Mouse (Mus musculus) heart, embryonic 12.5 days (tissue): Measurements from ENCODE around the gene Lipt2. TPM values are rescaled to one million over a fixed set of nuclear protein-coding genes. Genes with fewer than 3 reads are reported as not detected.

ENCODE experiments used
- ATAC-seq: fragments of 200-750 bp; cut with Nextera tagmentation; 2 replicates; pipeline ENCODE4 v1.8.0; 2017; ENCODE audit warnings: moderate TSS enrichment, moderate library complexity; ENCODE audit not compliant: insufficient number of reproducible peaks, low FRiP score
- H3K27ac ChIP-seq: fragments of 300-500 bp; sonication (generic); 2 replicates; pipeline ENCODE4 v1.5.1; 2016; ENCODE audit warnings: mild to moderate bottlenecking, moderate library complexity; ENCODE audit not compliant: poor library complexity, severe bottlenecking
- H3K27me3 ChIP-seq: fragments of 300-500 bp; sonication (generic); replicated peaks from 2 replicates; pipeline ENCODE4 v1.6.1; 2016; ENCODE audit warnings: mild to moderate bottlenecking, moderate library complexity
- H3K36me3 ChIP-seq: fragments of 300-500 bp; sonication (generic); 2 replicates; pipeline ENCODE4 v1.6.1; 2016; ENCODE audit warnings: mild to moderate bottlenecking, moderate library complexity
- H3K4me1 ChIP-seq: fragments of 300-500 bp; sonication (generic); replicated peaks from 2 replicates; pipeline ENCODE4 v1.6.1; 2016; ENCODE audit warnings: mild to moderate bottlenecking
- H3K4me2 ChIP-seq: fragments of 300-500 bp; sonication (generic); 2 replicates; pipeline ENCODE4 v1.6.1; 2016; ENCODE audit warnings: mild to moderate bottlenecking, moderate library complexity
- H3K4me3 ChIP-seq: fragments of 300-500 bp; sonication (generic); 2 replicates; pipeline ENCODE4 v1.5.1; 2016; ENCODE audit warnings: mild to moderate bottlenecking
- H3K9ac ChIP-seq: fragments of 300-500 bp; sonication (generic); 2 replicates; pipeline ENCODE4 v1.6.1; 2016; ENCODE audit warnings: mild to moderate bottlenecking, moderate library complexity
- H3K9me3 ChIP-seq: fragments of 300-500 bp; sonication (generic); replicated peaks from 2 replicates; pipeline ENCODE4 v1.6.1; 2016; ENCODE audit warnings: mild to moderate bottlenecking, moderate library complexity
- WGBS: fragments of 180-500 bp; shearing (Covaris S2); methylation state at CpG from one replicate; pipeline ENCODE4 v1.1.7; 2016; 5-methylcytosine and 5-hydroxymethylcytosine counted together
- polyA plus RNA-seq: library from polyadenylated mRNA; unstranded; fragments of >200 nt; fragmentation: Nextera tagmentation; extraction: Ambion mirVana; gene quantifications from 2 replicates; pipeline ENCODE4 v1.2.1, GENCODE M21; 2016

Gene Lipt2
- 12.1 and 12.9 TPM in 2 replicates for polyA plus RNA-seq

DNA sequence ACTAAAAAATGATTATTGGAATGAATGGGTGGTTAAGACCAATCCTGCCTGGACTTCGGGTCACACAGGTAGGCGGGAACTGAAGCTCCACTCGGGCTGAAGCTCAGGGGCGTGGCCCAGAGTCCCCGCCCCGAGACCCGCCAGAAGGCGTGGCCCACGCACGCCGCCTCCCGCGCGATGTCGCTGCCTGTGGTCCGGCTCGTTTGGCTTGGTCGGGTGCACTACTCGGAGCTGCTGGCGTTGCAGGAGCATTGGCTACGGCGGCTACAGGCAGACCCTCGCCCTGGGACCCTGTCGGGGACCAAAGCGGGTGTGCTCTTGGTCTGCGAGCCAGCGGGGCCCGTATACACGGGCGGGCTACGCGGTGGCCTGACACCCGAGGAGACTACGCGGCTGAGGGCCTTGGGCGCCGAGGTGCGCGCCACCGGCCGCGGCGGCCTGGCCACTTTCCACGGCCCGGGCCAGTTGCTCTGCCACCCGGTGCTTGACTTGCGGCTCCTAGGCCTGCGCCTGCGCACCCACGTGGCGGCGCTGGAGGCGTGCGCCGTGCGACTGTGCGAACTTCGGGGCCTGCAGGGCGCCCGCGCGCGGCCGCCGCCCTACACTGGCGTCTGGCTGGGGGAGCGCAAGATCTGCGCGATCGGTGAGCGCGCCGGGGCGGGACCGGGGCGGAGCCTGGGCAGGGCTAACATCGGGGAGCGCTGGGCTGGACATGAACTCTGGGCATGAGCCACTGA, at the start of gene Lipt2:
Gene Lipt2 (plus strand): TSS at position 173 of the 737 bp plus-strand sequence.
- no peaks in the 10 kb centered on the region; the same call in 1 of the 2 replicates for H3K27me3 ChIP-seq

DNA sequence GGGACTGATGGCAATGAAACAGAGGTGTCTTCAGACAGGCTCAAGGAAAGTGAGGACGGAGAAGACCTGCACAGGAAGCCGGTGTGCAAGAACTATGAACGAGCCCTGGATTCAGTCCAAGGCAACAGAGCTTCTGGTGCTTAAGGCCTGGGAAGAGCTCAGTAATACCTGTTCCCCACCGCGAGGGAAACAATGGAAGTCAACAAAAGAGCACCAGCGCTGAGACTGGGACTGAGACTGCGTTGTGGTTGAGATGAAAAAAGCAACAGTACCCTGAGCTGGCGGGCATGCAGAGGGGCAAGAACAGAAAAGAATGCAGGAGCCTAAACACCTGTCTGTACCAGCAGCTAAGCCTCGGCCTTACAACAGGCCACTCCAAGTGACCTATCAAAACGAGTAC, 47.6 kb upstream of the Lipt2 start:
- Histone ChIP-seq H3K9ac (no peak overlapping the region), H3K9me3 (no peaks in the 10 kb centered on the region), H3K27me3 (no peaks in the 10 kb centered on the region), H3K4me1 (no peaks in the 10 kb centered on the region), H3K27ac (no peak overlapping the region), H3K4me2 (no peak overlapping the region), H3K4me3 (no peak overlapping the region), H3K36me3 (peaks cover 56% of the 10 kb centered on the region)
- 83% methylated on average over 10 of the region's 10 CpGs for WGBS
- no peak for ATAC-seq

More for the DNA sequence above, at the start of gene Lipt2:
- Histone ChIP-seq H3K4me1 (0 out of 2 replicates have a peak, but pooled peaks cover 6% of the 10 kb centered on the region), H3K4me3 (peak within 1 kb of the TSS; percentile 86), H3K9me3 (no peaks in the 10 kb centered on the region), H3K4me2 (peak within 1 kb of the TSS; percentile 91), H3K9ac (peak within 1 kb of the TSS; percentile 90), H3K36me3 (no peaks in the 10 kb centered on the region), H3K27ac (peak within 1 kb of the TSS; percentile 95)
- peak; percentile 97 for ATAC-seq
- under 1% methylated on average over 76 of the region's 78 CpGs for WGBS

DNA sequence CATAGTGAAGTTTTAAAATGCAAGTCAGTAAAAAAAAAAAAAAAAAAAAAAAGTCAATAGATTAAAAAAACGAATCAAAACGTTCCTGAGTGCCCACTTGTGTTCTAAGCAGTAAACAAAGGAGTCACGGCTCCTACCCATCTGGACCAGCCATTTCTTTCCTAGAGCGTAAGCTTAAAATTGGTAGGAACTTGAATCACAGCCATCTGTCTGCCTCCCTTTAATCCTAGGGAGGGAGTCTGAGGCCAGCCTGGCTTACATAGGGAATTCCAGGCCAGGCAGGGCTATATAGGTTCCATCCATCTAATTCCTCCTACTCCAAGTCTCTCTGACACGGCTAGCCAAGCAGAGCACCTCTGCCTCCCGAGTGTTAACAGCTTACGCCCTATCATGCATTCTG, 45.3 kb upstream of the Lipt2 start:
- Histone ChIP-seq H3K4me3 (no peak overlapping the region), H3K36me3 (peaks cover 68% of the 10 kb centered on the region), H3K9me3 (no peaks in the 10 kb centered on the region), H3K4me2 (no peak overlapping the region), H3K4me1 (no peaks in the 10 kb centered on the region), H3K27me3 (no peaks in the 10 kb centered on the region), H3K27ac (no peak overlapping the region), H3K9ac (no peak overlapping the region)
- ATAC-seq, result no peak
- 83% methylated on average over 7 of the region's 7 CpGs for WGBS

DNA sequence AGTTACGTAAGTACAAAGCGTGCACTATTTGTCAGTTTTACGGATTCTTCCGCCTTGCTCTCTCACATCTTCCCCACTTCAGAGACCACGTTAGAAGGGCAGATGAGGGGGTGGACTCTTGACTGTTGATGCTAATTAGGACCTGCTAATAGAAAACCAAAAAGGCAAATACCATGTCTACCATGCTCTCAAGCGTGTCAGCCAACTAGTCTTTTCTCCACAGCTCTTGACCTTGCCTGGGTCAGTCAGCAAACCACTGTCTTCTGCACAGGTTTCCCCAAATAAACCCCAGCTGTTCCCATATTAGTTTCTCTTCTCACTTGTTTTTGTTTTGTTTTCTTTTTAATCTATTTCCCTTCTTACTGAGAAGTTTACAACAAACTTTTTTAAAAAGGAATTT, 44.8 kb upstream of the Lipt2 start:
- Histone ChIP-seq H3K4me1 (no peaks in the 10 kb centered on the region), H3K36me3 (peaks cover 70% of the 10 kb centered on the region), H3K27me3 (no peaks in the 10 kb centered on the region), H3K4me2 (no peak overlapping the region), H3K4me3 (no peak overlapping the region), H3K27ac (no peak overlapping the region), H3K9ac (no peak overlapping the region), H3K9me3 (no peaks in the 10 kb centered on the region)
- no peak for ATAC-seq
- WGBS, result 88% methylated on average over 6 of the region's 6 CpGs

DNA sequence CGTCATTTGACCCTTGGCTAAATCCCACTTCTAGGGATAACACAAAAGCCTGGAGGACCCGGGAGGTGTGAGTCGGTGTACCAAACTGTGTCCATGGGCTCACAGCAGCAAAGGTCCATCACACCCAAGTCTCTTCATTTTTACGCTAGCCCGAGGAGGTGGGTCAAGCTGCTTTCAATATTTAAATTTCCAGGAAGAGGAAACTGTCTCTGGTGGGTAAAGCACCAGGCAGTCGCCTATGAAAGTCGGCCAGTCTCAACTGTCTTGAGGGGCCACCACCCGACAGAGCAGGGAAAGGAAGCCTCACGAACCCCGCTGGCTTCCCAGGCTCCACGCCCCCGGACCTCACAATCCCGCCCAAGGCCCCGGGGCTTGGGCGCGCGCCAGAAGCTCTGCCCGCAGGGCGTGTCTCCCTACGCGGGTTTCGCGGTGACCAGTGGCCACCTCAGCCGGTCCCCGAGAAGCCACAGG, 38.3 kb upstream of the Lipt2 start:
- Histone ChIP-seq H3K27ac (peak overlapping the region; percentile 87), H3K9me3 (0 out of 2 replicates have a peak, but pooled peaks cover 4% of the 10 kb centered on the region), H3K36me3 (peaks cover 29% of the 10 kb centered on the region), H3K4me2 (peak overlapping the region; percentile 89), H3K9ac (peak overlapping the region; percentile 90), H3K4me1 (peaks cover 5% of the 10 kb centered on the region), H3K4me3 (peak overlapping the region; percentile 98), H3K27me3 (no peaks in the 10 kb centered on the region)
- under 1% methylated on average over 25 of the region's 25 CpGs for WGBS
- ATAC-seq, result peak; percentile 73

DNA sequence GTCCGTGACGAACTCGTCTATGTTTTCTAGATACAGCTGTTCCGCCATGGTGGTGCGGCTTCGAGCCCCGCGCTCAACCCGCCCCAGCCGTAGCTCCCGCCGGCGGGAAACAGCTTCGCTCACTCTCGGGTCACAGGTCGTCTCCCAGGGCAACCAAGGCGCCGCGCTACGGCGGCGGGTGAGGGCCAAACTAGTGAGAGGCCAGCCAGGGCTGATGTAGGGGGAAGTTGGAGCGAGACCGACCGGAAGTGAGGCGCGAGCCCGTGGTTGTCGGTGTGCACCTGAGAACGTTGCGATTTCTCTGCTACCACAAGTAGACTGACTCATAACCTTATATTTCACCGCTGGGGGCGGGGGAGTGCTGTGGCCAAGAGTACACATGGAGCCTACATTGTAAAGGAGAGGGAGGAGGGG, 37.7 kb upstream of the Lipt2 start, which contains the start of gene Pold3:
Gene Pold3 (minus strand): TSS at position 190 of the 414 bp plus-strand sequence.
- under 1% methylated on average over 33 of the region's 33 CpGs for WGBS
- peak; percentile 95 for ATAC-seq

DNA sequence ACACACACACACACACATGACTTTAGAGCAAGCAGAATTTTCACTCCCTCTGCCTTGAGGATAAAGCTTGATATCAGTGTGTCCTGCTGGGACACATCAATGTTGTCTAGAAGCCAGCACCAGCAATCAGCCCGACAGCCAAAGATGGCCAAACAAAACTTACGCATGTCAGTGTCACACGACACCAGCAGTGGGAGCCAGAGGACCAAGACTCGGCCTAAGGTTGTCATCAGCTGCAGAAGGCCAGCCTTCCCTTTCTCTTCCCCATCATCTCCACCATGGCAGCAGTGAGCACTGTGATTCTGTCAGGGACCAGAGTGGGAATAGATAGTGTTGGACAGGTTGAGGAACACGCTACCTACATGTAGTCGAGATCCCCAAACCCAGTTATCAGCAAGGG, 35.6 kb upstream of the Lipt2 start:
- H3K27ac ChIP-seq, result no peak overlapping the region
- WGBS, result 51% methylated on average over 6 of the region's 6 CpGs
- ATAC-seq, result no peak
- H3K4me1 ChIP-seq, result peaks cover 5% of the 10 kb centered on the region
- H3K4me2 ChIP-seq, result no peak overlapping the region
- H3K9ac ChIP-seq, result no peak overlapping the region
- H3K27me3 ChIP-seq, result no peaks in the 10 kb centered on the region
- H3K36me3 ChIP-seq, result peaks cover 9% of the 10 kb centered on the region
- peaks cover 8% of the 10 kb centered on the region; the same call in 1 of the 2 replicates for H3K9me3 ChIP-seq
- H3K4me3 ChIP-seq, result no peak overlapping the region

More for the DNA sequence above, 37.7 kb upstream of the Lipt2 start, which contains the start of gene Pold3:
- Histone ChIP-seq H3K4me1 (peaks cover 5% of the 10 kb centered on the region), H3K4me3 (peak within 1 kb of the TSS; percentile 98), H3K27ac (peak within 1 kb of the TSS; percentile 87), H3K27me3 (no peaks in the 10 kb centered on the region), H3K36me3 (peaks cover 26% of the 10 kb centered on the region), H3K4me2 (peak within 1 kb of the TSS; percentile 89), H3K9me3 (0 out of 2 replicates have a peak, but pooled peaks cover 4% of the 10 kb centered on the region), H3K9ac (peak within 1 kb of the TSS; percentile 90)

DNA sequence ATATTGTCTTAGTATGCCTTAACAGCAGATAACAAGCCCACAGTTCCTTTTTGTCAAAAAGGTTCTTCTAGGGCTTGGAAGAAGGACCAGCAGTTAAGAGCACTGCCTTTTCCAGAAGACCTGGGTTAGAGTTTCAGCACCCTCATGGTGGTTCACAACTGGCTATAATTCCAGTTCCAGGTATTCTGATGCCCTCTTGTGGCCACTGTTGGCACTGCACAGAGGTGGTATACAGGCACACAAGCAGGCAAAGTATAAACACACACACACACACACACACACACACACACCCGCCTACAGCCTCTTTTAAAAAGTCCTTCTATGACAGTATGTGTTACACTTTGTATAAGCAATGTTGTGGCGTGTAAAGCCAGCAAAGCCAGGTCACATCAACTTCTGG, 34.9 kb upstream of the Lipt2 start:
- peaks cover 8% of the 10 kb centered on the region; the same call in 1 of the 2 replicates for H3K9me3 ChIP-seq
- no peak overlapping the region for H3K27ac ChIP-seq
- no peak for ATAC-seq
- H3K4me1 ChIP-seq, result peaks cover 5% of the 10 kb centered on the region
- H3K27me3 ChIP-seq, result no peaks in the 10 kb centered on the region
- H3K36me3 ChIP-seq, result peaks cover 1% of the 10 kb centered on the region
- no peak overlapping the region for H3K4me2 ChIP-seq
- H3K9ac ChIP-seq, result no peak overlapping the region
- no peak overlapping the region for H3K4me3 ChIP-seq
- 79% methylated on average over 2 of the region's 2 CpGs for WGBS

DNA sequence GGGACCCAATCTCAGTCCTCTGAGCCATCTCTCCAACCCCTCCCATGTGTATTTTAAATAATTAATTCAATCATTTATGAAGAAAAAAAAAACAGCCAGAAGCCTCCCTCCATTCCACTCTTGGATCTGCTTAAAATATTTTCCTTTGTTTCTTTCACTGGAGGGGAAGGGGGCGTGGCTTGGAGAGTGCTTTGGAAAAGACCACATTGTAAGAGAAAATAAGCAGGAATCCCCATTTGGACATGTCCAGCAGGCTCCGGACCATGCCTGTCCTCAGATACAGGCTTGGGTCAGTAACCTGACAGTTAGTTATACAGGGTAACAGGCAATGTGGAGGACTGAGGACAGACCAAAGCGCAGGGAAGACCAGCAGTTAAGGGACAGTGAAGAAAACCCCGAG, 33.9 kb upstream of the Lipt2 start:
- no peak for ATAC-seq
- Histone ChIP-seq H3K27ac (no peak overlapping the region), H3K9me3 (peaks cover 8% of the 10 kb centered on the region; the same call in 1 of the 2 replicates), H3K4me3 (no peak overlapping the region), H3K36me3 (no peaks in the 10 kb centered on the region), H3K27me3 (no peaks in the 10 kb centered on the region), H3K4me1 (peaks cover under 1% of the 10 kb centered on the region), H3K4me2 (no peak overlapping the region), H3K9ac (no peak overlapping the region)
- WGBS, result 69% methylated on average over 4 of the region's 4 CpGs

DNA sequence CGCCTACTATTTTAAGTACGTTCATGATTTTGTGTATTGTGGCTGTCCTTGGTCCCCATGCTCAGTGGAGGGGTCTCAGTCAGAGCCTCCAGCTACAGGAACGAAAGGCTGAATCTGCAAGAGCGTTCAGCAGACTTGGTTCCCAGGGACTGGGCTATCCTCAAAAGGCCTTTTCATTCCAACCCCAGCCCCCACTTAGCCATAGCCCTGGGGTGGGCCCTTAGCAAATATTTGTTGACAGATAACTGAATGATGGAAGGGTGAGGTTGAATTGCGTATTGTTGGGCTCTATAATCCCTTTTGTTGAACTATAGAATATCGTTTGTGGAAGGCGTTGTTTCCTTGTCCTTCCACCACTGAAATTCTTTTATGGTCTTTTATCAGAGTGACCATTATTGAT, 32.6 kb upstream of the Lipt2 start:
- H3K27me3 ChIP-seq, result no peaks in the 10 kb centered on the region
- H3K9me3 ChIP-seq, result peaks cover 8% of the 10 kb centered on the region; the same call in 1 of the 2 replicates
- WGBS, result 84% methylated on average over 7 of the region's 7 CpGs
- H3K27ac ChIP-seq, result no peak overlapping the region
- H3K9ac ChIP-seq, result no peak overlapping the region
- no peak overlapping the region for H3K4me3 ChIP-seq
- H3K4me2 ChIP-seq, result no peak overlapping the region
- no peak for ATAC-seq
- no peaks in the 10 kb centered on the region for H3K36me3 ChIP-seq
- H3K4me1 ChIP-seq, result no peaks in the 10 kb centered on the region

DNA sequence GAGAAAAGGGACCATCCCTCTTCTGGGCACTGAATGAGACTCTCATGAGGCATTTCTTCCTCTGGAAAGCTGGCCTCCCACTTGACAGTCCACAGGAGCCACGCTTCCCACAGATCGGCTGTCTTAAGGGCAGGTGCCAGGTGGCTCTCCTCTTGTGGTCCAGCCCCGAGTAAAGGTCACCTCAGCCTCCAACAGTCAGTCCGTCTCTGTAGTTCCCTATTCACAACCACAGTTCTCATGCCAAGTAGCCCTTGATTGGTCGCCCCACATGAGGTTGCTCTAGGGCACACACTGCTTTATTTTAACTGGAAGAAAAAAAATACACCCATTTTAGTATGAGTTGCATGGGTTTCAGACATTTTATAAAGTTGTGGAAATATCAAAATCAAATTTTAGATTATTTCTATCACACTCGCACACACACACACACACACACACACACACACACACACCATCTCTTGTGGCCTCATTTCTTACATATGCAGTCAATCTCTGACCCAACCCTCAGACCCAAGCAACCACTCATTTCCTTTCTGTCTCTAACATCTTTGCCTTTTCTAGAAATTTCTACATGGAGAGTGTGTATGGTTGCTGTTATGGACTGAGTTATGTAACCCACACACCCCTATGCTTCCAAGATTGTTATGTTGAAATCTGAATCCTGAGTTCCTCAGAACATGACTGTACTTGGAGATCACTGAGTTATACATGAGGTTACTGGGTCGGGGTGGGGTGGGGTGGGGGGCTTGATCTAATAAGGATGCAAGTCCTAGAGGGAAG, 30.6 kb upstream of the Lipt2 start:
- Histone ChIP-seq H3K4me3 (no peak overlapping the region), H3K9me3 (peaks cover 8% of the 10 kb centered on the region; the same call in 1 of the 2 replicates), H3K27me3 (no peaks in the 10 kb centered on the region), H3K4me1 (no peaks in the 10 kb centered on the region), H3K36me3 (no peaks in the 10 kb centered on the region), H3K9ac (no peak overlapping the region), H3K4me2 (no peak overlapping the region), H3K27ac (no peak overlapping the region)
- WGBS, result 71% methylated on average over 7 of the region's 7 CpGs
- no peak for ATAC-seq
